Mouse (Mus musculus): ENCODE data around the gene Fgd5.

Gene Fgd5

GRCm38 (mm10) chr6:92004806-92005205 lies 26.1 kb downstream of the Fgd5 start:
- DNase-seq (ENCODE audit: low spot score in 2 of 2): no peak

GRCm38 (mm10) chr6:92010895-92011294 lies 32.2 kb downstream of the Fgd5 start:
- peak in 1 of 2 experiments; percentile 27 for DNase-seq (ENCODE audit: low spot score in 2 of 2)

- DNase-seq (ENCODE audit: low spot score in 2 of 2): no peak
These were observed 33.7 kb downstream of the Fgd5 start for GRCm38 (mm10) chr6:92012413-92012812.

- DNase-seq (ENCODE audit: low spot score in 2 of 2): no peak
These were observed 34.4 kb downstream of the Fgd5 start for GRCm38 (mm10) chr6:92013035-92013434.

GRCm38 (mm10) chr6:92013620-92014019 lies 34.9 kb downstream of the Fgd5 start:
- no peak for DNase-seq (ENCODE audit: low spot score in 2 of 2)

GRCm38 (mm10) chr6:92014936-92015335 lies 36.3 kb downstream of the Fgd5 start:
- no peak for DNase-seq (ENCODE audit: low spot score in 2 of 2)

GRCm38 (mm10) chr6:92015848-92016247 lies 37.2 kb downstream of the Fgd5 start:
- DNase-seq (ENCODE audit: low spot score in 2 of 2): peak in 1 of 2 experiments; percentile 28

GRCm38 (mm10) chr6:92016738-92017137 lies 38.1 kb downstream of the Fgd5 start:
- DNase-seq (ENCODE audit: low spot score in 2 of 2): peak in 1 of 2 experiments; percentile 38

GRCm38 (mm10) chr6:92018421-92018820 lies 39.7 kb downstream of the Fgd5 start:
- no peak for DNase-seq (ENCODE audit: low spot score in 2 of 2)

GRCm38 (mm10) chr6:92021061-92021460 lies 42.4 kb downstream of the Fgd5 start:
- no peak for DNase-seq (ENCODE audit: low spot score in 2 of 2)

GRCm38 (mm10) chr6:92021506-92021905 lies 42.8 kb downstream of the Fgd5 start:
- DNase-seq (ENCODE audit: low spot score in 2 of 2): no peak

GRCm38 (mm10) chr6:92025252-92025651 lies 46.6 kb downstream of the Fgd5 start:
- DNase-seq (ENCODE audit: low spot score in 2 of 2): no peak

GRCm38 (mm10) chr6:92027379-92027778 lies 48.7 kb downstream of the Fgd5 start:
- DNase-seq (ENCODE audit: low spot score in 2 of 2): no peak

- DNase-seq (ENCODE audit: low spot score in 2 of 2): no peak
These were observed 52.0 kb downstream of the Fgd5 start for GRCm38 (mm10) chr6:92030646-92031045.

GRCm38 (mm10) chr6:92034713-92035112 lies 56.0 kb downstream of the Fgd5 start:
- no peak for DNase-seq (ENCODE audit: low spot score in 2 of 2)

- no peak for DNase-seq (ENCODE audit: low spot score in 2 of 2)
These were observed 57.7 kb downstream of the Fgd5 start for GRCm38 (mm10) chr6:92036372-92036771.

- DNase-seq (ENCODE audit: low spot score in 2 of 2): no peak
These were observed 59.5 kb downstream of the Fgd5 start for GRCm38 (mm10) chr6:92038158-92038557.

GRCm38 (mm10) chr6:92041271-92041670 lies 62.6 kb downstream of the Fgd5 start:
- DNase-seq (ENCODE audit: low spot score in 2 of 2): peak in 1 of 2 experiments; percentile 18

GRCm38 (mm10) chr6:92042055-92042454 lies 63.4 kb downstream of the Fgd5 start:
- DNase-seq (ENCODE audit: low spot score in 2 of 2): peak in 1 of 2 experiments; percentile 30

GRCm38 (mm10) chr6:92042850-92043249 lies 64.2 kb downstream of the Fgd5 start:
- DNase-seq (ENCODE audit: low spot score in 2 of 2): no peak

GRCm38 (mm10) chr6:92057768-92058167 lies 79.1 kb downstream of the Fgd5 start:
- no peak for DNase-seq (ENCODE audit: low spot score in 2 of 2)

GRCm38 (mm10) chr6:92061725-92062124 lies 83.0 kb downstream of the Fgd5 start:
- DNase-seq (ENCODE audit: low spot score in 2 of 2): no peak

- DNase-seq (ENCODE audit: low spot score in 2 of 2): no peak
These were observed 84.8 kb downstream of the Fgd5 start for GRCm38 (mm10) chr6:92063452-92063851.

- DNase-seq (ENCODE audit: low spot score in 2 of 2): no peak
These were observed 85.4 kb downstream of the Fgd5 start for GRCm38 (mm10) chr6:92064101-92064500.

Measured in cerebellum, postnatal 4 days (tissue).